Mouse (Mus musculus): ENCODE measurements at regions not wholly inside any gene's neighbourhood (a gene's known extent, or its start where the extent isn't known, plus 50 kb on each side); places are given as distances from the start of the nearest gene placed in this dataset.
"Not testable (repeated sequence)": the region's sequence is repeated elsewhere in the genome, so short reads cannot be mapped to it uniquely, and the experiment has no call there.

DNA sequence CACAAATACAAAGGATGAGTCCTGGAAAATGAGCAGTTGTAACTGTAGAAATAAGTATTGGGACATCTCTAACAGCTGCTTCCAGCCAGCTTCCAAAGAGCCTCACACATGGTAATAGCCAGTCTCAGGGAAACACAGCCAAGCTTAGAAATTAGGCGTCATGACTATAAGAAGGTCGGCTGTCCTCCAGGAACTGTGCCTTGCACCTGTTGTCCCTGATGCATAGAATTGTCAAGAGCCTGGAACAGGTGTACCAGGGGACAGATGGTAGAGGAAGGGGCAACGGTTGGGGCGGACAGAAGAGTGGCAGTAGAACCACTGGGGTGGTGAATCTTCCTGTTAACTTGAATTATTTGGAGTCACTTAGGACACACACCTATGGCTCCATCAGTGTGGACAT, 162.1 kb downstream of the Trib2 start:
- no peak for DNase-seq (ENCODE audit: low spot score)

DNA sequence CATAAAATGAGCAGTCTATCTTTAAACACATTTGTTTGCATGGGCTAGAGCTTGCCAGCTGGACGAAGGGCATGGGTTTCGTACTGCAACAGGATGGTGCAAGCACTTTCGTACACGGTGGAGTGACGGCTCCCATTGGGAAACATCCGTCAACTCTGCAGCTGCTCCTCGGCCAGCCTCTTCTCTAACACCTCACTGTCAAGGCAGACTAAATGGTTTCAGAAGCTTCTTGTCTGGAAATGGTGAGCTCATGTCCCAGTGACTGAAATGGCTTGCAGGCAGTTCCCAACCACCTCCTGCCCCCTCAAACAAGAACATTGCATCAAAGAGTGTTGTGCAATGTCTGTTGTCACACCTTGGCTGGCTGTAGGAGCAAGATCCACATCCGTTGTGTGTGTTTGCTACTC, 163.4 kb downstream of the Trib2 start:
- no peak for DNase-seq (ENCODE audit: low spot score)

DNA sequence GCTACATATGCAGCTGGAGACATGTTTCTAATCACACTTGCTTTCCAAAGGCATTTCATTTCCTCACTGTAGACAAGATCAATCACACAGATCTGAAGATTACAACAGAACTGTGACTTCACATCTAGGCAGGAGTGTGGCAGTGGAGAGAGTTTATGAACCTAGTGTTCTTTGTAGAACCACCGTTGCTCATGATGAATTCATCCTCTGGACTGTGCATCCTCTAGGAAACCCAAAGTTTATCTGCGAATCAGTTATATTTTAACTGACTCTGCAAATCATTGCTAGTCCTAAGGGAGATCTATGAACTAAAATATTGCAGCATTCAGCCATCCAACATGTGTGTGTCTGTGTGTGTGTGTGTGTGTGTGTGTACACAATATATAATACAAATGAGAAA, 165.4 kb downstream of the Trib2 start:
- no peak for DNase-seq (ENCODE audit: low spot score)

DNA sequence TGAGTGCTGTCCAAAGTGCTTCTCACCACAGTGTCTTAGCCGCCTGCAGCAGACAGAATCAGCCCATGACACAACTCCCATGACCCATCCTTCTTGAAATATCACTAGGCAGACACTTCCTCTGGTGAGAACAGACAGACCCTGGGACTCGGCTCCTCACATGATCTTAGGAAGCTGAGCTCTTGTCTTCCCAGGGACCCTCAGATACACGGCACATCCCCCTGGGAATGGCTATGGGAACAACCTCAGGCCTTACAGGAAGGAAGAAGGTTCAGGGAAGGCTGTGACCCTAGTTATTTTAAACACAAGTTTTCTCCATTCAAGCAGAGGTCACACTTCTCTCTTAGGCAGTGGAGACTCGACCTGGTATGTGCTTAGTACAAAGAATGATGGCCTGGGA, 166.8 kb downstream of the Trib2 start:
- DNase-seq (ENCODE audit: low spot score): no peak

DNA sequence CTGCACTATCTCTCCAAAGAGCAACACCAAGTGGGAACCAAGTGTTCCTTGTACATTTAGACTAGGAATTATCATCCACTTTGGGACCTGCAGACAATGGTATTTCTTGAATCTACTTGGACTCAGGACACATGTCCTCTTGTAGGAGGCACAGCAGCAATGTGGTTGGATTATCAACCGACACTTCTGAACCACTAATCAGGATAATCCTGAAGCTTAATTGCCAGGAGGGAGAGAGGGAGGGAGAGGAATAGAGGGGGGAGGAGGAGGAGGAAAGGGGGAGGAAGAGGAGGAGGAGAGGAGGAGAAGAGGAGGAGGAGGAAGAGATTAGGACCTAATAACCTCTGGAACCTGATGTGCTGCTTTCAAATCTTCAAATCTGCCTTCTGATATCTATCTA, 167.5 kb downstream of the Trib2 start:
- DNase-seq (ENCODE audit: low spot score): no peak

DNA sequence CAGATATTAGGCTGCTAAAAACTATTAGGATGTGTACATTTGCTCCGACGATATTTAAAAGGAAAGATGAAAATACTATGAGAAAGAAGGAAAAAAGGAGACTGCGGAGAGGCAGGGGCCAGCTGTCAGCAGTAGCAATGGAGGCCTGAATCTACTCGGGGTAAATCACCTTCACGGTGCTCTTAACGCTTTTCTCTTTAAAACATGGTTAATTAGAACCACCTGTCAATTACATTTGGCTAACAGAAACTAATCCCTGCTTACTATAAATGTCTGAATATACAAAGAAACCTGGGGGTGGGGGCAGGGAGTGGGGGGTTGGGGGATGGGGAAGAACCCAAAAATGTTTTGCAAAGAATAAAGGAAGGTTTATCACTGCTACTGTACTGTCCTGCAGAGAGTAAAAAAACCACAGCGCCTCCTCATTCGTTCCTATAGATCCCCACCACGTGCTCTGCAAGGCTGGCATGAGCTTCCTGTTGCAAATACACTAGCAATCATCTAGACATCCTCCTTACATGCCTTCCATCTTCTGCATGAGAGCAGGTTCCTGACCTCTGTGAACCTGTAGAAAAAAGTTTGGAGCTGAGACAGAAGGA, 172.5 kb downstream of the Trib2 start:
- no peak for DNase-seq (ENCODE audit: low spot score)

DNA sequence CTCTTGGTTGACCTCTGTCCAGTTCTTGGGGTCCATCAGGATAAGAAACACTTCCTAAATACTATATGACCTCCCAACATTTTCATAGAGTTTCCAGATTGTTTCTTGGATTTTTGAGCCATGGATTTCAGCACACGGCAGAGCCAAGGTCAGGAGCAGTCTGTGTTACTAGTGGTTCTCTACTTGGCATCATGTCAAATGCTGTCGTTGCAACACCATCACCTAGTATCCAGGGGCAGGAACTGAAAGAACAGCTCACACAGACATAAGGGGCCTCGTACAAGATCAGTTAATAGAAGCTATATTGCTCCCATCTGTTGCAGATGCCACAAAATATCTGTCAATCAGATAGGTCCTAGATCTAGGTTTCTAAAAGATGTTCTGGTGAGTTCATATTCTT, 173.1 kb downstream of the Trib2 start:
- no peak for DNase-seq (ENCODE audit: low spot score)

DNA sequence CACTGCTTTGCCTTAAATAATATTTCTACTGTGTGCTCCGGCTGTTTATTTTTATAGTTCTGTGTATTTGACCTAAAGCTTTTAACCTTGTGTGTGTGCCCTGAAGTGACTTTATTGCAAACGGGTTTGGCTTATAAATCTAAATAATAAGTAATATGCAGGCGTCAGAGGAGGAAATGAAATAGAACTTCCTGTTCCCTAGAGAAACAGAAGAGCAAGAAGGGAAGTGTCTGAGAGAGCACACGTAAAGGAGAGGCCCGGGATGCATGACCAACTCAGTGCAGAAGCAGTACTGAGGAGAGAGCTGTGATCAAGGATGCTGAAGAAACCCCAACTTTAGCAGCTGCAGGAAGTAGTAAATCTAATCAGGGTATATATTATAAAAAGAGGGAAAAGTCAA, 176.4 kb downstream of the Trib2 start:
- DNase-seq (ENCODE audit: low spot score): no peak

DNA sequence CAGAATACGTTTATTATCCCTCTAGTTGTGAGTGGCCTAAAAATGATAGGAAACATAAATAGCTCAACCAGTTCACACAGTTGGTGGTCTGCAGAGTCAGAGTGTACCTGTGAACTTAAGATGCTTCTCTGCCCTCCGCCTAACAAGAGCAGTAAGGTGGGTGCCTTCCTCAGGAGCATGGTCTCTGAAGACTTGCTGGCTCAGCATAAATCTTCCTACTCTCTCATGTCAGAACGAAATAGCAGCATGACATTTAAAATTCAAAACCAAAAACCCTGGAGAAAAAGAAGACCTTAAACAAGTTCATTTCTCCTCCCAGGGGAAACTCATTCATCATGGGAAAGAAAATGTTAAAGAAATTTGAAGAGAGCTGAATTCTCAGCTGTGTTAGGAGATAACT, 186.8 kb downstream of the Trib2 start:
- no peak for DNase-seq (ENCODE audit: low spot score)

DNA sequence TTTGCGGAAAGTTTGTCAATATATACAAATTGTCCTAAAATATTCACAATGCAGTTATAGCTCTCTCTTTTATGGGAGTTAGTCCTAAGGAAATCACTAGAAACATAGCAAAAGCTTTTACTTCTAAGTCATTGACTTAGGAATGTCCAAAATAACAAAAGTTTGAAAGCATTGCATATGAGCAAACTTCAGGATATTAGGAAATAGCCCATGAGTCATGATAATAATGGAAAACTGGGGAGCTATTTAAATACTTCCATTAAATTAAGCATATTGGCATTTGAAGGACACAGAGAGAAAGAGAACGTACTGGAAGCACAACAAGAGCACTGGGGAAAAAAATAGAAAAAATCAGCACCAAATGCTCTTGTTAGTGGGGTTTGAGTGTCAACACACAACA, 197.2 kb downstream of the Trib2 start:
- no peak for DNase-seq (ENCODE audit: low spot score)

DNA sequence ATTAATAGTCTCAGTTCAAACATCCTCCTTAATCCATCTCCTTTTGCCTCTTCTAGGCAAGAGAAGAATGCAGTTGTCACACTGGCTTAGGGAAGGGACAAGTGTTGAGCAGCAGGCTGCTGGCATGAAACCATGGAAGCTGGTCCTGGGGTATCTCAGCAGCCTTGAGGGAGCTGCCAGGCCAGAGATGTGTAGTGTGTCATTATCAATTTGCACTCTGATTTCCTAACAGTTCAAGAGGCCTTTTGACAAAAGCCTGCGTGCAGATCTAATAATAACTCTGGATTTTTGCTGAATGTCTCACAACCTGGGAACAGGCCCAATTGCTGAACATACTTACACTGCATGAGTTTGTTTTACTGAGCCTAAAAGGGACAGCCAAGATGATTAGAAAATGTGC, 199.4 kb downstream of the Trib2 start:
- DNase-seq (ENCODE audit: low spot score): no peak

DNA sequence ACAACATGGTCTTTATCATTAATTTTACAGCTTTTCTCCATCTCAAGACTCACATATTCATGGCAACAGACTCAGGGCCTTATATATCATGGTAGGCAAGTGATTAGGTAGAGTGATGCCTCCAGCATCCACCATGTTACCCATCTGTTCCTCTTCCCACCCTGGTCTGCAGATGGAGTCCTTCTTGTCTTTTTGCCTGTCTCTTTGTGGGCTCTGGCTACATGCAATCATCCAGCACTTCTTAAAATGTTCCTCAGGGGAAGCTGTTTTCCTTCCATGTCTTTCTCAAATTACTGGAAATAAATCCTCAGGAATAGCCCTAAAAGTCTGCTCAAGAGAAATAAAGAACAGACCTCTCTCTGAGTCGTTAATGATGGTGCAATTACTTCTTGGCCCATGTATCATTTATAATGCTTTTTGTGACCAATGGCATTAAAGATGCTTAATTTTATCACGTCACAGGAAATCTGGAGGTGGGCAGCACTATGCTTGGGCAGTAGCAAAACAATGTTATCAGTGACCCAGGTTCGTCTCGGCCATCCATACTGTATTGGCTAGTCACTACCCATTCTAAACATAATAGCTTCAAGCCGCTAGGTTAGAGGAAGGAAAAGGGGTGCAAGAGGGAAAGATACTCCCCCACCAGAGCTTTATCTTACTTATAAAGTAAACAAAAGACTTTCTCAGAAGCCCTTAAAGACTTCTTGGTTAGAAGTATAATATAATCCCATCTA, 204.7 kb downstream of the Trib2 start:
- no peak for DNase-seq (ENCODE audit: low spot score)

DNA sequence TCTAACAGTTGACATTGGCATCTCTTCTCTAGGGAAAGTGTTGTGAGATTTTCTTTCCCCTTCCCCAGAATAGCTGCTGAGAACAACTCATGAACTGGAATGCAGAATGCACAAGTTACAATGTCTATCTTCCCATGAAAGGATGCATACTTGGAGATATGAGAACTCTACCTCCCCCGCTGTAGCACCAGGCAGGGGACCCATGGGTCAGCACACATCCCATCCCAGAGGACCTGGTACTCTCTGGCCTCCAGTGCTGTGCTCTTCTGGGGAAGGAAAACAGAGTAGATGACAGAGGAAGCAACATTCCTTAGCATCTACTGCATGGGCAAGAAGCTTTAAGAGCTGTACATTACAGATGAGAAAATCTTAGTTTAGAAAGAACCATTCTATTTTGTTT, 209.6 kb downstream of the Trib2 start:
- no peak for DNase-seq (ENCODE audit: low spot score)

DNA sequence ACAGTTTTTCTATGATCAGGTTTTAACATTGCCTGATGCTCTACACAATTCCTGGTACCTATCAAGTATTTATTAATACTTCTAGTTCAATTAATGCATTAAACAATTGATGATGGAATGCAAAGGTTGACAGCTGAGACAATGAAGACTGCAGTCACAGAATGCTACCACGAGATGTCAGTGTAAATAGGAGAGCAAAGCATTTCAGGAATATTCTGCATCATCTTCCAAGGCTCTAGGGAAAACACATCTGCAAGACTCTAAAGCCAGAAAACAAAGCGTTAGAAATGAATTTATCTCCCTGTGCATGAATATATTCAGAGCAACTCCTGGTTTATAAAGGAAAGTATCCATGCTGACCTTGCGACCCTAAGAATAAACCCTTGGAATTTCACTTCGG, 210.6 kb downstream of the Trib2 start:
- no peak for DNase-seq (ENCODE audit: low spot score)

DNA sequence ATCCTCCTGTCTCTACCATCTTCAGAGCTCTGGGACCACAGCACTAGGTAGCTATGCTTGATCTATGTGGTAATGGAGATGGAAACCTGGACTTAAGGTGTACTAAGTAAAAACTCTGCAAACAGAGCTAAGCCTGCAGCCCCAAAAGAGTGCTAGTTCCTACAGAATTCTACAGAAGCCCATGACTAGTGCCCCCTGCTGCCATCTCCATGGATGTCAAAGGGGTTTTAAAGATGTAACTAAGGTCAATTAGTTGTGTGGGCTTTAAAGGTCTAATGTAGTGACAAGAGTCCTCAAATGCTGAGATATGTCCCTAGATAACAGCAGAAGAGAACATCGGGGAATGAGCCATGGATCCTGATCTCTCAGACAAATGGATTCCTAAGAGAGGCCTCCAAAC, 212.1 kb downstream of the Trib2 start:
- no peak for DNase-seq (ENCODE audit: low spot score)

DNA sequence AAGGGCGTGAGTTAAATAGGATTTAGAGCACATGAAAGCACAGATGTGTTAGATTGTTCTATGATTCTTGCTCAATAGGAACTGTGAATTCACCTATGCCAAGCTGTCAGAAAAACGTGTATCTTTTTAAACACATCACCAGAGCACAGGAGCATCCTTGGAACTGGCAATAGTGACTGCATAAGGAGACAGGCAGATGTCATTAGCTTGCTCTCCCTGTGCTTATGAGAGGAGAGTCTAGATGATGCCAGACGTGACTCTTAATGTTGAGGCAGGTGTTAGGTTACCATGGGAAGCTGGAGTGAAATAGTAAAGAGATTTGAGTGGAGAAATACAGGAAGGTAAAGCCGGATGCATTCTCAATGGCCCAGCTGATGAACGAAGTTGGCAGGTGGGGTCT, 212.8 kb downstream of the Trib2 start:
- no peak for DNase-seq (ENCODE audit: low spot score)

DNA sequence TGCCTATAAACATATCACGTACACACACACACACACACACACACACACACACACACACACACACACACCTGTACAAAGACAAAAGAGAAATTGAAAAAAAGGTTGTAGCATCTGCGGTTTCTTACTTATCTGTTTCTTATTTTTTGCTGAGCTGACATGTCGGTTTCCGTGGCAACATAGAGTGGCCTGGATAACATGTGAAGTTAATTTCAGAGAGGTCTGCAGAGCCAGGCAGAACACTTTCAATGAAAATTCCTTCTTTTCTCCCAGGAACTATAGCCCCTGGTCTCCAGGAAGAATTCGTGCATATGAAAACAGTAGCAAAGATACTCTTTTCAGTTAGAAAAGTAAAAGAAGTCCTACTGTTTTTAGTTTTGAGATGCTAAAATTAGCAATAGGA, 213.4 kb downstream of the Trib2 start:
- no peak for DNase-seq (ENCODE audit: low spot score)

DNA sequence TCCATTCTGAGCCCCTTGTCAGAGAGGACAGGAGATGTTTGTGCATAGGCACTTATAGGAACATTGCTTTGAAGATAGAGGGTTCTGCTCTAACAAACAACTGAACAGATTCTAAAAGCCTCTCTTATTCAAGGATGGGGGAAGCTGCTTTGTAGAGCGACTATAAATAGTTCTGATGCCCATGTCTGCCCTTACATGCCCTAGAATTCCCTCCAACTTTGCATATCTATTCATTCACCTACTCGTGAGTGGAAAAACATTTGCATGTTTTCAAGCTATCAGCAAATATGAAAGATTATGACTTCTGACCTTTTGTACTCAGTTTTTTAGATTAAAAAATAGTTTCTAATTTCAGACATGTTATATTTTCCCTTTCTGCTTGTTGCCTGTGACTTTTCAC, 222.0 kb downstream of the Trib2 start:
- no peak for DNase-seq (ENCODE audit: low spot score)

DNA sequence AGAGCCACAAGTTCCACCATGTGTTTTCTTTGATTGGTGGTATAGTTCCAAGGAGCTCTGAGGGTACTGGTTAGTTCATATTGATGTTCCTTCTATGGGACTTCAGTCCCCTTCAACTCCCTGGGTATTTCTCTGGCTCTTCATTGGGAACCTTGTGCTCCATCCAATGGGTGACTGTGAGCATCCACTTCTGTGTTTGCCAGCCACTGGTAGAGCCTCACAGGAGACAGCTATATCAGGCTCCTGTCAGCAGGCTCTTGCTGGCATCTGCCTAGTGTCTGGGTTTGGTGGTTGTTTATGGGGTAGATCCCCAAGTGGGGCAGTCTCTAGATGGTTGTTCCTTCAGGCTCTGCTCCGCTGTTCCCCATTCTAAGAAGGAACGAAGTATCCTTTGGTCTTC, 228.9 kb downstream of the Trib2 start:
- not testable (repeated sequence) for DNase-seq (ENCODE audit: low spot score)

DNA sequence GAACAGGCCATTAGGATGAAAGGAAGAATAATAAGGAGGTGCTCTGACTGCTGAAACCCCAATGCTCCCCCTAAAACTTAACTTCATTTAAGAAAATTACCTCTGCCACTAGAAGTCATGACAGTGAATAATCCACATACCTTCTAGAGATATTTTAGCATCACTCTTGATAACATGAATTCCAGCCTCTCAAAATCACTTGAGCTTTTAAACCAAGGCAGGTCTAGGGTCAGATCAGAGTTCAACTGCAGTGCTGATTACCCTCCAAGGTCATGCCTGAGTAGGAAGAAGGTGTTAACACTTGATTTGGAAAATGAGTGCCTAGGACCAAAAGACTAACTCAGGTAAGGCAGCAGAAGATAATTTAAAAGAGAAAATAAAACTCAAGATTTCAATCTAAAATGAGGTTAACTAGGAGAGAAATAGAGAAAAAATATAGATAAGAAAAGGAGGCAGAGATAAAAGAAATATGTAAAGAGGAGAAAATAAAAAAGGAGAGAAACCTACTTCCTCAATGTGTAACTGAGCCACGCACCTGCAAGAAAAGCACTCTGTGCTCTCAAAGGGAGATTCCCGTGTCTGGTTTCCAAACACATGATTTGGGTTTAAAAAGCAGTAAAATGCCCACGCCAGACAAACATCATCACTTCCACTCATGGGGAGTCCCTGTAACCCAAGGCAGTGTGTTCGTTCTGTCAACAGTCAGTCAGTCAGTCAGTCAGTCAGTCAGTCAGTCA, 229.8 kb downstream of the Trib2 start:
- no peak for DNase-seq (ENCODE audit: low spot score)

DNA sequence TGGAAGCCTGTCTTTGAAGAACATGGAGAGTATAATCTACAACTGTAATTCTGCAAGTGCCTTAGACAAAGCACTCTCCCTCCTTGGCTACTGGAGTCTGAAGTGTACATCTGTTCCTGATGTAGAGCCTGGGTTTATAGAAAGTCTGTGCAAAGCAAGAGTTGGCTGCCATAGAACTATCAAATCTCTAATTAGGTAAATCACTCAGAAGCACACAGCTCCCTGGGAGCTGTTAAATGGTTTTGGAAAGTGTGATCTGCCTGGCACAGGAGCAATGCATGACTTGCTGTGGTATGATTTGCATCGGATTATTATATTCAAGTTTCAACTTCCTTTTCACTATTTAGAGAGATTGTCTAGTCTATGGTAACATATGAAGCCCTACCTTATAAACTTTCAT, 230.9 kb downstream of the Trib2 start:
- DNase-seq (ENCODE audit: low spot score): no peak

DNA sequence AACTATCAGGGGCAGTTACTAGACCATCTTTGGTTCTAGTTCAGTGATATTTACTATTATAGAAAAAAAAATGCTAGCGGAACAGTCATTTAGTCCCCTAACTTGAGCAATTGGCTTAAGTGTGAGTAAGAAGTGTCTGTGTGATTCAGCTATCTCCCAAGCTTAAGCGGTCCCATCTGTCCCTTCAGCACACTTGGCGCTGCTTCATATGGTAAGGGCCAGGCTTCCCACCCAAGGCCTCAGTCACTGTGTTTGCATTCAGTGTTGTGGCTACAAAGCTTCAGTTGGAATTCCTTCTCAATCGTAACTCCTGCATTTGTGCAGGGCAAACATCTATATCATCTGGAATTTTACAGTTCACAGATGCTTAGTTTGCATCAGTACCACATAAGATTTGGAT, 232.0 kb downstream of the Trib2 start:
- DNase-seq (ENCODE audit: low spot score): no peak

DNA sequence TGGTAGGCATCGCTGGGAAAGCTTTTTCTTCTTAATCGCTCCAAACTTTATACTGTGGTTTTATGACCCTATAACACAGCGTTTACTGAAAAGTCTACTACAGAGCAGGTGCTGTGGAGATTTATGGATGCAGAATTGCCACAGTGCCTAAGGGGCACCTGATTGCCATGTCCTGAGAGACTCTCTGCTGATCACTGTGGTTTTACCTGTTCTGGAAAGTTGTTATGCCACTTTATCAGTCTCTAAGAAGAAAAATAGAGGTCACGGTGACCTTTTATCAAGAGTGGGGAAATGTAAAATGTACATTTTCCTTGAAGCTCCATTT, 250.0 kb downstream of the Trib2 start:
- DNase-seq (ENCODE audit: low spot score): no peak

All from urinary bladder, postnatal 10 days (tissue).